Mouse (Mus musculus) left cerebral cortex, postnatal 4 days (tissue): ENCODE measurements around the gene Adgrg3. TPM values are rescaled to one million over a fixed set of nuclear protein-coding genes. Genes with fewer than 3 reads are reported as not detected.
"Not testable (repeated sequence)": the region's sequence is repeated elsewhere in the genome, so short reads cannot be mapped to it uniquely, and the experiment has no call there.

ENCODE experiments used
- DNase-seq: peaks from one replicate; pipeline ENCODE4 v3.0.0-alpha.2; 2022
- intact Hi-C: fragments of 180-260 bp; cut with DNase I; formaldehyde crosslinking; loops from one replicate; pipeline ENCODE4 v1.15.1; 2025
- total RNA-seq, 2 experiments: library from RNA; stranded (reverse); gene quantifications; 2 replicates each; pipeline ENCODE4 v1.2.3; 2021

The Adgrg3 gene
- total RNA-seq, 2 experiments from 2014 or later, result 1.1 to 2.1 TPM

GRCm38 (mm10) chr8:95020293-95020777 is 2.8 kb downstream of the Adgrg3 start:
- intact Hi-C loops, result no loop called here
- no peak for DNase-seq

- intact Hi-C loops, result no loop called here
- DNase-seq, result no peak
Observed at GRCm38 (mm10) chr8:95020821-95021220, 3.3 kb downstream of the Adgrg3 start.

GRCm38 (mm10) chr8:95023201-95023600 is 5.7 kb downstream of the Adgrg3 start:
- no peak for DNase-seq
- intact Hi-C loops, result no loop called here

- DNase-seq, result no peak
- intact Hi-C loops, result no loop called here
Observed at GRCm38 (mm10) chr8:95024387-95024786, 6.9 kb downstream of the Adgrg3 start.

- intact Hi-C loops, result no loop called here
- peak; percentile 54 for DNase-seq
Observed at GRCm38 (mm10) chr8:95025421-95025820, 7.9 kb downstream of the Adgrg3 start.

- DNase-seq, intact Hi-C loops: not testable (repeated sequence)
Observed at GRCm38 (mm10) chr8:95028391-95028790, 10.9 kb downstream of the Adgrg3 start.

GRCm38 (mm10) chr8:95037106-95037925 is 19.8 kb downstream of the Adgrg3 start:
- intact Hi-C loops, result no loop called here
- DNase-seq, result peak; percentile 17

GRCm38 (mm10) chr8:95041883-95042784 is 24.6 kb downstream of the Adgrg3 start:
- intact Hi-C loops, result no loop called here
- no peak for DNase-seq

- DNase-seq, result no peak
- intact Hi-C loops, result no loop called here
Observed at GRCm38 (mm10) chr8:95044811-95045210, 27.3 kb downstream of the Adgrg3 start.

GRCm38 (mm10) chr8:95046982-95047381 is 29.5 kb downstream of the Adgrg3 start:
- DNase-seq, result no peak
- intact Hi-C loops, result no loop called here

GRCm38 (mm10) chr8:95047884-95048680 is 30.6 kb downstream of the Adgrg3 start:
- no peak for DNase-seq
- intact Hi-C loops, result no loop called here

- intact Hi-C loops, result no loop called here
Observed at GRCm38 (mm10) chr8:95049636-95050035, 32.1 kb downstream of the Adgrg3 start.

GRCm38 (mm10) chr8:95054438-95054837 is 36.9 kb downstream of the Adgrg3 start:
- intact Hi-C loops, result no loop called here
- DNase-seq, result no peak

More at GRCm38 (mm10) chr8:95049636-95050035, 32.1 kb downstream of the Adgrg3 start:
- no peak for DNase-seq

GRCm38 (mm10) chr8:95054927-95055510 is 37.5 kb downstream of the Adgrg3 start, which contains the start of gene Drc7:
Gene Drc7 (plus strand): TSS chr8:95055103.
- no peak for DNase-seq
- intact Hi-C loops, result no loop called here

- intact Hi-C loops, result no loop called here
- DNase-seq, result no peak
Observed at GRCm38 (mm10) chr8:95056414-95056813, 38.9 kb downstream of the Adgrg3 start.

- no peak for DNase-seq
- intact Hi-C loops, result no loop called here
Observed at GRCm38 (mm10) chr8:95058661-95059060, 41.2 kb downstream of the Adgrg3 start.

GRCm38 (mm10) chr8:95059812-95060533 is 42.5 kb downstream of the Adgrg3 start:
- DNase-seq, result no peak
- intact Hi-C loops, result no loop called here

GRCm38 (mm10) chr8:95064531-95064930 is 47.0 kb downstream of the Adgrg3 start:
- intact Hi-C loops, result no loop called here
- DNase-seq, result peak; percentile 51

- DNase-seq, result peak; percentile 53
Observed at GRCm38 (mm10) chr8:95067582-95067981, 50.1 kb downstream of the Adgrg3 start.

More at GRCm38 (mm10) chr8:95067582-95067981, 50.1 kb downstream of the Adgrg3 start:
- intact Hi-C loops, result no loop called here
